Mouse (Mus musculus) NIH3T3 (cell line): ENCODE measurements around the gene Rad9b.
A peak's percentile ranks its signal among the peaks of the same experiment; 100 is the strongest.

ENCODE experiments used
- DNase-seq: peaks from one replicate; pipeline ENCODE4 v3.0.0-alpha.2; 2012; ENCODE audit warnings: low read depth

The Rad9b gene

DNA sequence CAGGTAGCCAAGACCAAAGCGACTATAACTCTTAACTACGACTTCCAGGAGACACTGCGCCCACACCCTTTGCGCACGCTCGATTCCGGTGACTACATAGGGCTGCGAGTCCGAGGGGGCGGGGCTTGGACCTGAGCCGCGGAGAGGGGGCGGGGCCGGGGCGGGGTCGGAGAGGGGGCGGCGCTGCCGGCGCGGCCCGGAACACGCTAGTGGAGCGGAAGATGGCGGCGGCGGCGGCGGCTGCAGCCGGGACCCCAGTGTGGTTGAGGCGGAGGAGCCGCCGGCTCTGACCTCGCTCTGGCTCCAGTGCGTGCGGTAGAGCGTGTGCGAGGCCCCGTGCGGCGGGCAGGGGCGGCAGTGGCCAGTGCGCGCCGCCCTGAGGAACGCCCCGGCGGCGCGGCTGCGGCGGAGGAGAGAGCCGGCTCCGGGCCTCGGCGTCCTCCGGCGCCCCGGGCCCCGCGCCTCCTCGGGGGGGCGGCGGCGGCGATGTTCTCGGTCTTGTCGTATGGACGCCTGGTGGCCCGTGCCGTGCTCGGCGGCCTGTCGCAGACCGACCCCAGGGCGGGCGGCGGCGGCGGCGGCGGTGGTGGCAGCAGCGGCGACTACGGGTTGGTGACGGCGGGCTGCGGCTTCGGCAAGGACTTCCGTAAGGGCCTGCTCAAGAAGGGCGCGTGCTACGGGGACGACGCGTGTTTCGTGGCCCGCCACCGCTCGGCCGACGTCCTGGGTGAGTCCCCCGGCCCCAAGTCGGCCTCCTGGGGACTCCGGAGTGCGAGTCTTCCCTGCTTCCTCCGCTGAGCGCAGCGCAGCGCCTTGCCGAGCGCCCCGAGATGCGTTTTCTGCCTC, 69.6 kb downstream of the Rad9b start, which contains the start of gene Pptc7:
Gene Pptc7, plus strand, starts transcription at position 183 of the 846 bp plus-strand sequence.
- DNase-seq = peak; percentile 93

DNA sequence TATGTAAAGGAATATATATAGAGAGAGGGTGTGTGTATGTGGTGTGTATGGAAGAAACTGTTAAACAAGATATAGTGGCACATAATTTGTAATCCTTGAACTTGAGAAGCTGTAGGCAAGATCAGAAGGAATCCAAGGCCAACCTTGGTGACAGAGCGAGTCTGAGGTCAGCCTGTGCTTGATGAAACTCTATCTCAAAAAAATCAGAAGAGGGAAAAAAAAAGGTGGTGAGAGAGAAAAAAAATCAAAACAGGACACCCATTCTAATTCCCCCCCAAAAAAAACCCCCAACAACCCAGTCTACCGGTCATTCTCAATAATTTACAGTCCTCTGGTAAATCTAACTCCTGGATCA, 70.2 kb downstream of the Rad9b start:
- no peak for DNase-seq

DNA sequence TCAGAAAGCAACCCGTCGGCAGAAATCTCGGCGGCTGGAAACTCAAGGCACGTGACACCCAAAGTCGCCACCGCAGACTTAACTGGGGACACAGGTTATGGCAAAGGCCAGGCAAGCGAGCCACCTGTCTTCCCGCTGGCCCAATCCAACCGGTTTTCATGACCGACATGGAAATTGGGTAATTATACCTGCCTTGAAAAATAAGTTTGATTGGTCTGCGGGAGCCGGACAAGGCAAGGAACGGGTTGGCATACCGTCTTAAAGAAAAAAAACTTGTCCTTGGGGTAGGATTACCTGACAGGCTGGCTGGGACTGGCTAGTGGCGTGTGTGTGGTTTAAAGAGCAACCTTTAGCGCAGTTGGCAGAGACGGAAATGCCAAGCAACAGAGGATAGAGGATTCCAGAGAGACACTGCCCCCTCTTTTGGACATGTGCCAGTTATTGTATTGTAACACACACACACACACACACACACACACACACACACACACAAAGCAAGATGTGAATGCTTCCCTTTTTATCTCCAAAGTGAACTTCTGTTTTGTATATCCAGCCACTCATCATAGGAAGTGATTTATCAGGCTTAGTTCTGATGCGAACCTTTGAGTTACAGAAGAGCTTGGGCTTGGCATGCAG, 73.1 kb downstream of the Rad9b start:
- DNase-seq = no peak

DNA sequence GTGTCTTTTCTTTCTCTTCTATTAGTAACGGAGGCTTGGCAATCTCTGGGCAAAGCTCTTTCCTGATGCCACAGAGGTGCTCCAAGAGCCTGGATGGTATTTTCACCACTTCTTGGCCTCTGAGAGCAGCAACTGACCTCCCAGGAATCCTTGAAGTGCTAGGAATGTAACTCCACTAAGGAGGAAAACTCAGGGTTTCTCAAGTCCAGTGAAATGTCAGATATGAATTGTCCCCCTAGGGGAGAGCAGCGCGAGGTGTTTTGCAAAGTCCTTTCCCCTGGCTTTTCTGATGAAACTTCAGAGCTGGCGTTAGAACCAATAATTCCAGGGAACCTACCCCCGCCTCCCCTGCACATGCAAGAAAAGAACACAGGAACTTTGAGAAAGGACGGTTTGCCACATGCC, 73.6 kb downstream of the Rad9b start:
- DNase-seq = peak; percentile 49

DNA sequence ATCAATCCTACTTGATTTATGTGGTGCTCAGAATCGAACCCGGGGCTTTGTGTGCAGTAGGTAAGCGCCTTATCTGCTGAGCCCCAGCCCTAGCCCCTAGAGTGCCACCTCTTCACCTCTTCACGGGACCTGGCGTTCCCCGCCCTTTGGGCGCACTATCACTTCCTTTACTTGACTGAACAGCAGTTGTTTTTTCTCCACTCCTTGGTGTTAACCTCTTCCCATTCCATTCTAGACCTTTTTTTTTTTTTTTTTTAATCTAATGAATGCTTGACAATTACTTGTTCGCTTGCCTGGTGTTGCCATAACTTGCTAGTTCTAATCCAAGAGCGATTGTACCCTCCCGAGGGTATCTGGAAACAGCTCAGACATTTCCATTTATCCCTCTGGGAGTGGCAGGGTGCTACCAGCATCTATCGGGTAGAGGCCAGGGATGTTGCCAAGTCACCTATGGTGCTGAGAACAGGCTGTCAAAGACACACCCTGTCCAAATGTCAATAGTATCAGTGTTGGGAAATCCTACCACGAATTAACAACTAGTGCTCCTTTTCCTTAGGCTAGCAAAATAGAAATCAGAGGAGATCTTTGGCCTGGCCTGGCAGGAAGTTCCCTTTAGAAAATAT, 74.1 kb downstream of the Rad9b start:
- DNase-seq = peak; percentile 23

DNA sequence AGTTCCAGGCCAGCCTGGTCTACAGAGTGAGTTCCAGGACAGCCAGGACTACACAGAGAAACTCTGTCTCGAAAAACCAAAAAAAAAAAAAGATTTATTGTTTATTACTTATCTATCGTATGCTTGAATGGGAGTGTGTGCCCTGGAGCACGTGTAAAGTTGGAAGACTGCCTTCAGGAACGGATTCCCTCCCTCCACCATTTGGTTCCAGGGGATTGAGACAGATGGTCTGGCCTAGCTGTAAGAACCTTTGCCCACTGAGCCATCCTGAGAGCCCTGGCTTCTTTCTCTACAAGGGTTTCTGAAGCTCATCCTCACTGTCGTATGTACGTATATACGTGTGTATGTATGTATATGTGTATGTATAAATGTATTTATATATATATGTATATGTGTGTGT, 75.1 kb downstream of the Rad9b start:
- DNase-seq = no peak

DNA sequence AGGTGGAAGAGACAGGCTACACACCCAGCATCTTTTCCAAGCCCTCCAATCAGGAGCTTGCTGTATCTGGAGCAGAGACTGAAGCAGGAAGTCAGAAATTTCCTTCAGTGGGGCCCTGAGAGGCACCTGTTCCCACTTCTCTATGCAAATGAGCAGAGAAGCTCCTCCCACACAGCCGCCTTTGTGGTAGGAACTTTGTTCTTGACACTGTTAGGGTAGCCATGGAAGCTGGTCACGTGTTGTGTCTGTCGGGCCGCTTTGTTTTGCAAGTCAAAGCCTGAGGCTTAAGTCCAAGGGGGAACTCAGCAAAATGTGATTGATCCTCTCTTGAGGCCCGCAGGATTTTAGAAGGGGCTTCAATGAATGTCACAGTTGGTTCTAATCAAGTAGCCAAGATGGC, 79.2 kb downstream of the Rad9b start:
- no peak for DNase-seq
